Mouse (Mus musculus) gastrocnemius, postnatal 10 days (tissue): ENCODE data around the gene Itch. TPM values are rescaled to one million over a fixed set of nuclear protein-coding genes. Genes with fewer than 3 reads are reported as not detected.

Experiments used
- total RNA-seq, 2 experiments: library from RNA; stranded (reverse); gene quantifications; 2 replicates each; pipeline ENCODE4 v1.2.3; 2021

The Itch gene
- total RNA-seq, 2 experiments from 2014 or later, result 25.7 to 33.8 TPM

Other genes starting within 250 kb of the Itch start
- 100 to 1,000 TPM; 106 to 109 TPM for gene Eif2s2, start 240.6 kb upstream of the Itch start, total RNA-seq
- gene Gm14226, start 115.2 kb upstream of the Itch start, total RNA-seq, result not detected
- gene Ahcy, start 59.0 kb upstream of the Itch start, total RNA-seq, result 10 to 100 TPM; 18.9 to 22.7 TPM
- 100 to 1,000 TPM; 155 to 156 TPM for gene Dynlrb1, start 103.0 kb downstream of the Itch start, total RNA-seq
- 100 to 1,000 TPM; 165 to 183 TPM for gene Map1lc3a, start 142.8 kb downstream of the Itch start, total RNA-seq
- 10 to 100 TPM; 27.1 to 27.5 TPM for gene Pigu, start 223.9 kb downstream of the Itch start, total RNA-seq
- 100 to 1,000 TPM; 215 to 242 TPM for gene Trp53inp2, start 247.6 kb downstream of the Itch start, total RNA-seq